Mouse (Mus musculus) hindbrain, embryonic 14.5 days (tissue): ENCODE results near the gene Nlrp6. TPM values are rescaled to one million over a fixed set of nuclear protein-coding genes. Genes with fewer than 3 reads are reported as not detected.

Experiments used
- ATAC-seq: fragments of 200-750 bp; cut with Nextera tagmentation; 2 replicates; pipeline ENCODE4 v1.8.0; 2017; ENCODE audit warnings: moderate number of reproducible peaks, mild to moderate bottlenecking, moderate TSS enrichment, moderate library complexity; ENCODE audit not compliant: low FRiP score
- DNase-seq: peaks from one replicate; pipeline ENCODE4 v3.0.0-alpha.2; 2015; ENCODE audit warnings: low spot score
- H3K27ac ChIP-seq: fragments of 300-500 bp; sonication (generic); 2 replicates; pipeline ENCODE4 v1.5.1; 2014; ENCODE audit warnings: mild to moderate bottlenecking, moderate library complexity
- H3K27me3 ChIP-seq: fragments of 300-500 bp; sonication (generic); 2 replicates; pipeline ENCODE4 v1.6.1; 2014; ENCODE audit warnings: mild to moderate bottlenecking, low read length, mixed read lengths; ENCODE audit not compliant: control insufficient read depth, insufficient read depth
- H3K36me3 ChIP-seq: fragments of 300-500 bp; sonication (generic); replicated peaks from 2 replicates; pipeline ENCODE4 v1.6.1; 2014; ENCODE audit not compliant: control insufficient read depth, insufficient read depth
- H3K4me1 ChIP-seq: fragments of 300-500 bp; sonication (generic); replicated peaks from 2 replicates; pipeline ENCODE4 v1.6.1; 2014; ENCODE audit warnings: antibody characterized with exemption, low read length, mixed read lengths; ENCODE audit not compliant: control insufficient read depth, insufficient read depth
- H3K4me2 ChIP-seq: fragments of 300-500 bp; sonication (generic); replicated peaks from 2 replicates; pipeline ENCODE4 v1.6.1; 2014; ENCODE audit warnings: mild to moderate bottlenecking, moderate library complexity
- H3K4me3 ChIP-seq: fragments of 300-500 bp; sonication (generic); replicated peaks from 2 replicates; pipeline ENCODE4 v1.5.1; 2014; ENCODE audit warnings: mild to moderate bottlenecking, low read length
- H3K9ac ChIP-seq: fragments of 300-500 bp; sonication (generic); 2 replicates; pipeline ENCODE4 v1.6.1; 2014
- H3K9me3 ChIP-seq: fragments of 300-500 bp; sonication (generic); 2 replicates; pipeline ENCODE4 v1.6.1; 2016; ENCODE audit warnings: low read length; ENCODE audit not compliant: control insufficient read depth
- WGBS: fragments of 180-500 bp; shearing (Covaris S2); extraction: QIAGEN DNeasy Blood & Tissue Kit; methylation state at CpG from one replicate; pipeline ENCODE4 v1.1.7; 2014; 5-methylcytosine and 5-hydroxymethylcytosine counted together
- polyA plus RNA-seq: library from polyadenylated mRNA; unstranded; fragments of >200 nt; fragmentation: Nextera tagmentation; extraction: Ambion mirVana; gene quantifications from 2 replicates; pipeline ENCODE4 v1.2.1, GENCODE M21; 2014

The Nlrp6 gene
- polyA plus RNA-seq, 1 experiment from 2014 or later = 0.60 TPM

- no peak for DNase-seq
- Histone ChIP-seq H3K27ac (no peak overlapping the region), H3K9me3 (no peaks in the 10 kb centered on the region), H3K4me2 (no peak overlapping the region), H3K4me3 (no peak overlapping the region), H3K4me1 (no peaks in the 10 kb centered on the region), H3K9ac (no peak overlapping the region), H3K27me3 (no peaks in the 10 kb centered on the region), H3K36me3 (peaks cover 87% of the 10 kb centered on the region)
- no peak for ATAC-seq
- 92% methylated on average over 7 of the region's 7 CpGs for WGBS
These were observed 26.7 kb upstream of the Nlrp6 start for GRCm38 (mm10) chr7:140894031-140894430.

GRCm38 (mm10) chr7:140894611-140895010, 26.1 kb upstream of the Nlrp6 start:
- no peaks in the 10 kb centered on the region for H3K4me1 ChIP-seq
- no peak overlapping the region for H3K9ac ChIP-seq
- H3K36me3 ChIP-seq = peaks cover 87% of the 10 kb centered on the region
- no peak overlapping the region for H3K4me2 ChIP-seq
- no peaks in the 10 kb centered on the region for H3K9me3 ChIP-seq
- 95% methylated on average over 3 of the region's 3 CpGs for WGBS
- DNase-seq (no peak), ATAC-seq (no peak)
- H3K27me3 ChIP-seq = no peaks in the 10 kb centered on the region
- H3K27ac ChIP-seq = no peak overlapping the region
- no peak overlapping the region for H3K4me3 ChIP-seq

- no peak overlapping the region for H3K4me2 ChIP-seq
- H3K9ac ChIP-seq = no peak overlapping the region
- ATAC-seq (no peak), DNase-seq (no peak)
- no peak overlapping the region for H3K27ac ChIP-seq
- H3K9me3 ChIP-seq = no peaks in the 10 kb centered on the region
- no peak overlapping the region for H3K4me3 ChIP-seq
- WGBS = 93% methylated on average over 7 of the region's 7 CpGs
- no peaks in the 10 kb centered on the region for H3K27me3 ChIP-seq
- H3K4me1 ChIP-seq = no peaks in the 10 kb centered on the region
- H3K36me3 ChIP-seq = peaks cover 66% of the 10 kb centered on the region
These were observed 22.8 kb upstream of the Nlrp6 start for GRCm38 (mm10) chr7:140897863-140898262.

GRCm38 (mm10) chr7:140899121-140899520, 21.6 kb upstream of the Nlrp6 start:
- H3K27me3 ChIP-seq = no peaks in the 10 kb centered on the region
- no peak overlapping the region for H3K9ac ChIP-seq
- 74% methylated on average over 3 of the region's 3 CpGs for WGBS
- H3K4me3 ChIP-seq = no peak overlapping the region
- no peak overlapping the region for H3K27ac ChIP-seq
- DNase-seq (no peak), ATAC-seq (no peak)
- no peaks in the 10 kb centered on the region for H3K9me3 ChIP-seq
- H3K36me3 ChIP-seq = peaks cover 54% of the 10 kb centered on the region
- H3K4me1 ChIP-seq = no peaks in the 10 kb centered on the region
- no peak overlapping the region for H3K4me2 ChIP-seq

- Histone ChIP-seq H3K9me3 (no peaks in the 10 kb centered on the region), H3K36me3 (peaks cover 43% of the 10 kb centered on the region), H3K27me3 (no peaks in the 10 kb centered on the region), H3K9ac (no peak within 1 kb of the TSS), H3K27ac (no peak within 1 kb of the TSS), H3K4me3 (no peak within 1 kb of the TSS), H3K4me2 (no peak within 1 kb of the TSS), H3K4me1 (no peaks in the 10 kb centered on the region)
- ATAC-seq (no peak), DNase-seq (no peak)
- 81% methylated on average over 10 of the region's 10 CpGs for WGBS
These were observed 20.5 kb upstream of the Nlrp6 start, which contains the start of gene Cox8b for GRCm38 (mm10) chr7:140900220-140900619. Cox8b (minus strand) TSS chr7:140900446.

GRCm38 (mm10) chr7:140902036-140902875, 18.4 kb upstream of the Nlrp6 start:
- 81% methylated on average over 15 of the region's 15 CpGs for WGBS
- no peak for DNase-seq
- Histone ChIP-seq H3K4me2 (no peak overlapping the region), H3K36me3 (peaks cover 25% of the 10 kb centered on the region), H3K27me3 (no peaks in the 10 kb centered on the region), H3K4me1 (no peaks in the 10 kb centered on the region), H3K27ac (no peak overlapping the region), H3K9ac (no peak overlapping the region), H3K4me3 (no peak overlapping the region), H3K9me3 (no peaks in the 10 kb centered on the region)
- ATAC-seq = no peak

- no peaks in the 10 kb centered on the region for H3K4me1 ChIP-seq
- H3K9ac ChIP-seq = peak overlapping the region; percentile 25; the same call in 1 of the 2 replicates
- WGBS = 24% methylated on average over 13 of the region's 13 CpGs
- H3K27ac ChIP-seq = no peak overlapping the region
- H3K4me3 ChIP-seq = no peak overlapping the region
- H3K9me3 ChIP-seq = no peaks in the 10 kb centered on the region
- H3K27me3 ChIP-seq = no peaks in the 10 kb centered on the region
- ATAC-seq (peak; percentile 55; the same call in 1 of the 2 replicates), DNase-seq (peak; percentile 78)
- H3K36me3 ChIP-seq = peaks cover 15% of the 10 kb centered on the region
- no peak overlapping the region for H3K4me2 ChIP-seq
These were observed 17.5 kb upstream of the Nlrp6 start for GRCm38 (mm10) chr7:140903212-140903611.

- ATAC-seq (no peak), DNase-seq (no peak)
- 71% methylated on average over 2 of the region's 2 CpGs for WGBS
These were observed 15.0 kb upstream of the Nlrp6 start for GRCm38 (mm10) chr7:140905642-140906081.

GRCm38 (mm10) chr7:140907131-140907530, 13.6 kb upstream of the Nlrp6 start:
- no peak overlapping the region for H3K4me2 ChIP-seq
- WGBS = 87% methylated on average over 13 of the region's 13 CpGs
- H3K4me1 ChIP-seq = 0 out of 2 replicates have a peak, but pooled peaks cover 4% of the 10 kb centered on the region
- no peaks in the 10 kb centered on the region for H3K9me3 ChIP-seq
- no peak overlapping the region for H3K27ac ChIP-seq
- no peak overlapping the region for H3K4me3 ChIP-seq
- no peaks in the 10 kb centered on the region for H3K36me3 ChIP-seq
- no peaks in the 10 kb centered on the region for H3K27me3 ChIP-seq
- no peak overlapping the region for H3K9ac ChIP-seq
- no peak for DNase-seq
- ATAC-seq = no peak

More at GRCm38 (mm10) chr7:140905642-140906081, 15.0 kb upstream of the Nlrp6 start:
- Histone ChIP-seq H3K4me2 (no peak overlapping the region), H3K4me3 (no peak overlapping the region), H3K36me3 (no peaks in the 10 kb centered on the region), H3K27me3 (no peaks in the 10 kb centered on the region), H3K9me3 (no peaks in the 10 kb centered on the region), H3K4me1 (0 out of 2 replicates have a peak, but pooled peaks cover 4% of the 10 kb centered on the region), H3K27ac (no peak overlapping the region), H3K9ac (no peak overlapping the region)
